Mouse (Mus musculus) embryonic facial prominence, embryonic 15.5 days (tissue): ENCODE data around the gene Krt82. TPM values are rescaled to one million over a fixed set of nuclear protein-coding genes. Genes with fewer than 3 reads are reported as not detected.
"Not testable (repeated sequence)": the region's sequence is repeated elsewhere in the genome, so short reads cannot be mapped to it uniquely, and the experiment has no call there.

Experiments
- ATAC-seq: fragments of 200-750 bp; cut with Nextera tagmentation; 2 replicates; pipeline ENCODE4 v1.8.0; 2017; ENCODE audit warnings: low read depth, moderate TSS enrichment; ENCODE audit not compliant: insufficient number of reproducible peaks, low FRiP score, low TSS enrichment
- H3K27ac ChIP-seq: fragments of 300-500 bp; sonication (generic); replicated peaks from 2 replicates; pipeline ENCODE4 v1.5.1; 2015; ENCODE audit warnings: mild to moderate bottlenecking, inconsistent platforms
- H3K27me3 ChIP-seq: fragments of 300-500 bp; sonication (generic); 2 replicates; pipeline ENCODE4 v1.6.1; 2015; ENCODE audit warnings: inconsistent platforms
- H3K36me3 ChIP-seq: fragments of 300-500 bp; sonication (generic); 2 replicates; pipeline ENCODE4 v1.6.1; 2015; ENCODE audit warnings: mild to moderate bottlenecking, inconsistent platforms
- H3K4me1 ChIP-seq: fragments of 300-500 bp; sonication (generic); 2 replicates; pipeline ENCODE4 v1.6.1; 2015; ENCODE audit warnings: inconsistent platforms
- H3K4me2 ChIP-seq: fragments of 300-500 bp; sonication (generic); replicated peaks from 2 replicates; pipeline ENCODE4 v1.6.1; 2015; ENCODE audit warnings: mild to moderate bottlenecking, inconsistent platforms
- H3K4me3 ChIP-seq: fragments of 300-500 bp; sonication (generic); replicated peaks from 2 replicates; pipeline ENCODE4 v1.5.1; 2015; ENCODE audit warnings: mild to moderate bottlenecking, inconsistent platforms
- H3K9ac ChIP-seq: fragments of 300-500 bp; sonication (generic); 2 replicates; pipeline ENCODE4 v1.6.1; 2015; ENCODE audit warnings: inconsistent platforms
- H3K9me3 ChIP-seq: fragments of 300-500 bp; sonication (generic); replicated peaks from 2 replicates; pipeline ENCODE4 v1.6.1; 2016; ENCODE audit warnings: inconsistent platforms
- WGBS: fragments of 180-500 bp; shearing (Covaris S2); methylation state at CpG from one replicate; pipeline ENCODE4 v1.1.7; 2015; 5-methylcytosine and 5-hydroxymethylcytosine counted together
- polyA plus RNA-seq: library from polyadenylated mRNA; unstranded; fragments of >200 nt; fragmentation: Nextera tagmentation; extraction: Ambion mirVana; gene quantifications from 2 replicates; pipeline ENCODE4 v1.2.1, GENCODE M21; 2015

Gene Krt82
- polyA plus RNA-seq, 1 experiment from 2014 or later: 2.1 TPM

GRCm38 (mm10) chr15:101553169-101553568 is 2.7 kb upstream of the Krt82 start:
- peak overlapping the region; percentile 2; the same call in 1 of the 2 replicates for H3K4me3 ChIP-seq
- peaks cover 13% of the 10 kb centered on the region for H3K4me1 ChIP-seq
- no peaks in the 10 kb centered on the region for H3K9me3 ChIP-seq
- no peak overlapping the region for H3K9ac ChIP-seq
- H3K4me2 ChIP-seq: peak overlapping the region; percentile 35
- no peak overlapping the region for H3K27ac ChIP-seq
- WGBS: under 1% methylated on average over 11 of the region's 11 CpGs
- no peaks in the 10 kb centered on the region for H3K27me3 ChIP-seq
- peak; percentile 74 for ATAC-seq
- H3K36me3 ChIP-seq: no peaks in the 10 kb centered on the region

GRCm38 (mm10) chr15:101552188-101552587 is 1.7 kb upstream of the Krt82 start:
- no peaks in the 10 kb centered on the region for H3K9me3 ChIP-seq
- H3K27me3 ChIP-seq: no peaks in the 10 kb centered on the region
- H3K9ac ChIP-seq: no peak overlapping the region
- H3K4me2 ChIP-seq: no peak overlapping the region
- H3K27ac ChIP-seq: no peak overlapping the region
- no peak overlapping the region for H3K4me3 ChIP-seq
- H3K36me3 ChIP-seq: no peaks in the 10 kb centered on the region
- 80% methylated on average over 8 of the region's 8 CpGs for WGBS
- H3K4me1 ChIP-seq: peaks cover 13% of the 10 kb centered on the region
- ATAC-seq: no peak

GRCm38 (mm10) chr15:101544478-101544877 is 6.0 kb downstream of the Krt82 start:
- 39% methylated on average over 3 of the region's 3 CpGs for WGBS
- no peak for ATAC-seq

GRCm38 (mm10) chr15:101542543-101542942 is 7.9 kb downstream of the Krt82 start:
- H3K27me3 ChIP-seq: no peaks in the 10 kb centered on the region
- H3K4me3 ChIP-seq: no peak overlapping the region
- no peaks in the 10 kb centered on the region for H3K36me3 ChIP-seq
- 75% methylated on average over 9 of the region's 9 CpGs for WGBS
- peaks cover 13% of the 10 kb centered on the region; the same call in 1 of the 2 replicates for H3K4me1 ChIP-seq
- H3K9ac ChIP-seq: no peak overlapping the region
- H3K4me2 ChIP-seq: no peak overlapping the region
- H3K9me3 ChIP-seq: no peaks in the 10 kb centered on the region
- H3K27ac ChIP-seq: no peak overlapping the region
- ATAC-seq: no peak

More at GRCm38 (mm10) chr15:101544478-101544877, 6.0 kb downstream of the Krt82 start:
- Histone ChIP-seq H3K9me3 (no peaks in the 10 kb centered on the region), H3K4me3 (no peak overlapping the region), H3K36me3 (no peaks in the 10 kb centered on the region), H3K4me2 (no peak overlapping the region), H3K27ac (no peak overlapping the region), H3K4me1 (peaks cover 6% of the 10 kb centered on the region; the same call in 1 of the 2 replicates), H3K27me3 (no peaks in the 10 kb centered on the region), H3K9ac (no peak overlapping the region)

- no peak for ATAC-seq
Measured at GRCm38 (mm10) chr15:101538580-101538900, 11.9 kb downstream of the Krt82 start.

GRCm38 (mm10) chr15:101537864-101538579 is 12.4 kb downstream of the Krt82 start:
- WGBS: 30% methylated on average over 7 of the region's 7 CpGs
- Histone ChIP-seq H3K4me1 (peaks cover 18% of the 10 kb centered on the region), H3K27me3 (no peaks in the 10 kb centered on the region), H3K4me2 (no peak overlapping the region), H3K36me3 (no peaks in the 10 kb centered on the region), H3K9me3 (no peaks in the 10 kb centered on the region), H3K27ac (no peak overlapping the region), H3K9ac (no peak overlapping the region), H3K4me3 (no peak overlapping the region)
- peak; percentile 59; the same call in 1 of the 2 replicates for ATAC-seq

More at GRCm38 (mm10) chr15:101538580-101538900, 11.9 kb downstream of the Krt82 start:
- Histone ChIP-seq H3K9me3 (no peaks in the 10 kb centered on the region), H3K4me1 (peaks cover 18% of the 10 kb centered on the region), H3K4me3 (no peak overlapping the region), H3K9ac (no peak overlapping the region), H3K36me3 (no peaks in the 10 kb centered on the region), H3K27ac (no peak overlapping the region; the same call in 1 of the 2 replicates), H3K27me3 (no peaks in the 10 kb centered on the region), H3K4me2 (no peak overlapping the region)
- WGBS: 47% methylated on average over 4 of the region's 4 CpGs

GRCm38 (mm10) chr15:101536054-101536850 is 14.2 kb downstream of the Krt82 start:
- no peaks in the 10 kb centered on the region for H3K9me3 ChIP-seq
- ATAC-seq: no peak
- H3K9ac ChIP-seq: no peak overlapping the region
- 39% methylated on average over 9 of the region's 9 CpGs for WGBS
- no peak overlapping the region for H3K4me2 ChIP-seq
- no peaks in the 10 kb centered on the region for H3K36me3 ChIP-seq
- no peak overlapping the region for H3K4me3 ChIP-seq
- H3K27me3 ChIP-seq: no peaks in the 10 kb centered on the region
- H3K27ac ChIP-seq: peak overlapping the region; percentile 69
- H3K4me1 ChIP-seq: peaks cover 18% of the 10 kb centered on the region

- Histone ChIP-seq H3K9me3 (no peaks in the 10 kb centered on the region), H3K9ac (no peak within 1 kb of the TSS), H3K27ac (no peak within 1 kb of the TSS), H3K4me1 (peaks cover 10% of the 10 kb centered on the region), H3K36me3 (no peaks in the 10 kb centered on the region), H3K27me3 (no peaks in the 10 kb centered on the region), H3K4me3 (no peak within 1 kb of the TSS), H3K4me2 (no peak within 1 kb of the TSS)
- ATAC-seq: no peak
- 83% methylated on average over 7 of the region's 7 CpGs for WGBS
Measured at GRCm38 (mm10) chr15:101532720-101533119, 17.7 kb downstream of the Krt82 start, which contains the start of gene Krt84. Gene Krt84, minus strand, starts transcription at chr15:101532820.

- 55% methylated on average over 4 of the region's 4 CpGs for WGBS
- H3K4me1 ChIP-seq: no peaks in the 10 kb centered on the region
- no peaks in the 10 kb centered on the region for H3K36me3 ChIP-seq
- H3K27me3 ChIP-seq: 0 out of 2 replicates have a peak, but pooled peaks cover 2% of the 10 kb centered on the region
- H3K9me3 ChIP-seq: no peaks in the 10 kb centered on the region
- no peak overlapping the region for H3K27ac ChIP-seq
- H3K4me3 ChIP-seq: no peak overlapping the region
- no peak for ATAC-seq
- H3K9ac ChIP-seq: no peak overlapping the region
- H3K4me2 ChIP-seq: no peak overlapping the region
Measured at GRCm38 (mm10) chr15:101522556-101523232, 27.8 kb downstream of the Krt82 start.

GRCm38 (mm10) chr15:101519792-101520191 is 30.7 kb downstream of the Krt82 start:
- Histone ChIP-seq H3K27ac (no peak overlapping the region), H3K4me2 (no peak overlapping the region), H3K4me3 (no peak overlapping the region), H3K4me1 (no peaks in the 10 kb centered on the region), H3K36me3 (no peaks in the 10 kb centered on the region), H3K27me3 (0 out of 2 replicates have a peak, but pooled peaks cover 2% of the 10 kb centered on the region), H3K9ac (no peak overlapping the region), H3K9me3 (no peaks in the 10 kb centered on the region)
- no peak for ATAC-seq
- WGBS: 12% methylated on average over 2 of the region's 2 CpGs

- H3K27ac ChIP-seq, ATAC-seq, H3K4me2 ChIP-seq, H3K9ac ChIP-seq, H3K27me3 ChIP-seq, H3K4me3 ChIP-seq, H3K36me3 ChIP-seq, H3K4me1 ChIP-seq, H3K9me3 ChIP-seq: not testable (repeated sequence)
- WGBS: 76% methylated on average over 2 of the region's 2 CpGs
Measured at GRCm38 (mm10) chr15:101517161-101517560, 33.3 kb downstream of the Krt82 start, which contains the start of gene Gm49425. Gene Gm49425, minus strand, starts transcription at chr15:101517261.
